Mouse (Mus musculus) heart, postnatal 0 days (tissue): ENCODE data around the gene Scarf2.
A peak's percentile ranks its signal among the peaks of the same experiment; 100 is the strongest.

Experiments
- CTCF ChIP-seq: IDR thresholded peaks from 2 replicates; pipeline ENCODE4 v1.5.1; 2016; ENCODE audit warnings: antibody characterized with exemption, control low read depth, low read depth
- EP300 ChIP-seq: IDR thresholded peaks from 2 replicates; pipeline ENCODE4 v1.6.1; 2016; ENCODE audit warnings: antibody characterized with exemption, low read depth

DNA sequence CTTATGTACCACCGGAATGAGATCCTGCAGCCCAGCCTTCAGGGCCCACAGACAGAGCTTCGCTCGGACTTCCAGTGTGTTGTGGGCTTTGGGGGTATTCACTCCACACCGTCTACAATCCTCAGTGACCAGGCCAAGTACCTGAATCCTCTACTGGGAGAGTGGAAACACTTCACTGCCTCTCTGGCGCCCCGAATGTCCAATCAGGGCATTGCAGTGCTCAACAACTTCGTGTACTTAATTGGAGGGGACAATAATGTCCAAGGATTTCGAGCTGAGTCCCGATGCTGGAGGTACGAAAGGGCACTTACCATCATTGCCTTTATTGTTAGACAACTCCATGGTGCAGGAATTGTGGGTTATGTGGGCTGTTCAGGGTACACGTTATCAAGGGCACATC is 20.3 kb upstream of the Scarf2 start:
- TF ChIP-seq CTCF (peak; percentile 50), EP300 (no peak)
